Mouse (Mus musculus): ENCODE data around the gene Olfr418. TPM values are rescaled to one million over a fixed set of nuclear protein-coding genes. Genes with fewer than 3 reads are reported as not detected.
"Not testable (repeated sequence)": the region's sequence is repeated elsewhere in the genome, so short reads cannot be mapped to it uniquely, and the experiment has no call there.

Olfr418 gene
- total RNA-seq (2021) = not detected

GRCm38 (mm10) chr1:173265701-173266100, at the start of gene Olfr418:
TSS of gene Olfr418 (plus strand) at chr1:173266001.
- DNase-seq (ENCODE audit: low spot score in 2 of 2) = no peak
- intact Hi-C loops (cut with DNase I) = no loop called here

GRCm38 (mm10) chr1:173216481-173216880, 49.3 kb upstream of the Olfr418 start:
- intact Hi-C loops (cut with DNase I) = no loop called here
- no peak for DNase-seq (ENCODE audit: low spot score in 2 of 2)

GRCm38 (mm10) chr1:173227081-173227480, 38.7 kb upstream of the Olfr418 start, which contains the start of gene Fcer1a:
TSS of gene Fcer1a (minus strand) at chr1:173227214.
- DNase-seq (ENCODE audit: low spot score in 2 of 2) = no peak
- intact Hi-C loops (cut with DNase I) = no loop called here

- intact Hi-C loops (cut with DNase I) = not testable (repeated sequence)
Observed at GRCm38 (mm10) chr1:173237004-173237403, 28.8 kb upstream of the Olfr418 start.

GRCm38 (mm10) chr1:173249888-173250287, 15.9 kb upstream of the Olfr418 start:
- no peak for DNase-seq (ENCODE audit: low spot score in 2 of 2)
- intact Hi-C loops (cut with DNase I) = no loop called here

More at GRCm38 (mm10) chr1:173237004-173237403, 28.8 kb upstream of the Olfr418 start:
- not testable (repeated sequence) for DNase-seq (ENCODE audit: low spot score in 2 of 2)

GRCm38 (mm10) chr1:173277677-173278076, 11.9 kb downstream of the Olfr418 start, which contains the start of gene Mptx2:
TSS of gene Mptx2 (minus strand) at chr1:173277777.
- intact Hi-C loops (cut with DNase I) = no loop called here
- DNase-seq (ENCODE audit: low spot score in 2 of 2) = no peak

- DNase-seq (ENCODE audit: low spot score in 2 of 2); intact Hi-C loops (cut with DNase I): not testable (repeated sequence)
Observed at GRCm38 (mm10) chr1:173302795-173303194, 37.0 kb downstream of the Olfr418 start.

- DNase-seq (ENCODE audit: low spot score in 2 of 2); intact Hi-C loops (cut with DNase I): not testable (repeated sequence)
Observed at GRCm38 (mm10) chr1:173313535-173314050, 47.8 kb downstream of the Olfr418 start.

GRCm38 (mm10) chr1:173315725-173316124, 49.9 kb downstream of the Olfr418 start:
- intact Hi-C loops (cut with DNase I) = no loop called here
- DNase-seq (ENCODE audit: low spot score in 2 of 2) = no peak

GRCm38 (mm10) chr1:173317925-173318477, 52.2 kb downstream of the Olfr418 start:
- DNase-seq (ENCODE audit: low spot score in 2 of 2) = no peak
- intact Hi-C loops (cut with DNase I) = no loop called here

GRCm38 (mm10) chr1:173321593-173322248, 55.9 kb downstream of the Olfr418 start:
- no peak for DNase-seq (ENCODE audit: low spot score in 2 of 2)
- intact Hi-C loops (cut with DNase I) = loop anchor here (2.0 to 5.0 kb wide), 3 partner anchors 55 to 689 kb away; partner anchors contain the start of gene Dusp23

GRCm38 (mm10) chr1:173322249-173322627, 56.4 kb downstream of the Olfr418 start:
- intact Hi-C loops (cut with DNase I) = loop anchor here (2.0 to 5.0 kb wide), 3 partner anchors 55 to 690 kb away; partner anchors contain the start of gene Dusp23
- DNase-seq (ENCODE audit: low spot score in 2 of 2) = no peak

Other genes starting within 250 kb of the Olfr418 start
- not detected for gene Olfr1408, start 128.6 kb upstream of the Olfr418 start, total RNA-seq (2021)
- not detected for gene Olfr1406, start 75.4 kb upstream of the Olfr418 start, total RNA-seq (2021)
- gene Olfr218, start 68.2 kb upstream of the Olfr418 start, total RNA-seq (2021) = not detected
- not detected for gene Olfr1404, start 53.6 kb upstream of the Olfr418 start, total RNA-seq (2021)
- not detected for gene Fcer1a, start 38.8 kb upstream of the Olfr418 start, total RNA-seq (2021)
- not detected for gene Mptx2, start 11.8 kb downstream of the Olfr418 start, total RNA-seq (2021)
- 10 to 100 TPM; 83.5 to 94.7 TPM for gene Ackr1, start 67.7 kb downstream of the Olfr418 start, total RNA-seq (2021)
- gene Aim2, start 84.9 kb downstream of the Olfr418 start, total RNA-seq (2021) = 1 to 10 TPM; 1.3 to 2.5 TPM
- gene Cadm3, start 101.7 kb downstream of the Olfr418 start, total RNA-seq (2021) = 100 to 1,000 TPM; 437 to 444 TPM
- gene Ifi206, start 225.0 kb downstream of the Olfr418 start, total RNA-seq (2021) = not detected